Mouse (Mus musculus): ENCODE results near the gene Timm23. TPM values are rescaled to one million over a fixed set of nuclear protein-coding genes. Genes with fewer than 3 reads are reported as not detected.
A peak's percentile ranks its signal among the peaks of the same experiment; 100 is the strongest.

The Timm23 gene
- total RNA-seq, 2 experiments from 2014 or later = 72.7 to 74.1 TPM

- peak; percentile 15 to 34 for DNase-seq (ENCODE audit: low spot score in 2 of 2)
These were observed 36.2 kb downstream of the Timm23 start for GRCm38 (mm10) chr14:32165278-32166061.

GRCm38 (mm10) chr14:32164173-32165051 lies 37.3 kb downstream of the Timm23 start:
- no peak for DNase-seq (ENCODE audit: low spot score in 2 of 2)

GRCm38 (mm10) chr14:32163203-32163888 lies 38.4 kb downstream of the Timm23 start:
- DNase-seq (ENCODE audit: low spot score in 2 of 2) = no peak

GRCm38 (mm10) chr14:32162231-32162630 lies 39.5 kb downstream of the Timm23 start:
- no peak for DNase-seq (ENCODE audit: low spot score in 2 of 2)

- DNase-seq (ENCODE audit: low spot score in 2 of 2) = no peak
These were observed 40.4 kb downstream of the Timm23 start for GRCm38 (mm10) chr14:32161090-32161885.

GRCm38 (mm10) chr14:32160563-32160962 lies 41.1 kb downstream of the Timm23 start:
- DNase-seq (ENCODE audit: low spot score in 2 of 2) = no peak

GRCm38 (mm10) chr14:32159690-32160246 lies 41.9 kb downstream of the Timm23 start, which contains the start of gene Ncoa4:
Ncoa4 (plus strand) TSS chr14:32159865.
- DNase-seq (ENCODE audit: low spot score in 2 of 2) = peak; percentile 96 to 99

GRCm38 (mm10) chr14:32159150-32159670 lies 42.5 kb downstream of the Timm23 start:
- no peak for DNase-seq (ENCODE audit: low spot score in 2 of 2)

- DNase-seq (ENCODE audit: low spot score in 2 of 2) = no peak
These were observed 46.9 kb downstream of the Timm23 start for GRCm38 (mm10) chr14:32154758-32155157.

GRCm38 (mm10) chr14:32153156-32153555 lies 48.5 kb downstream of the Timm23 start:
- DNase-seq (ENCODE audit: low spot score in 2 of 2) = no peak

GRCm38 (mm10) chr14:32152243-32152965 lies 49.3 kb downstream of the Timm23 start:
- no peak for DNase-seq (ENCODE audit: low spot score in 2 of 2)

- DNase-seq (ENCODE audit: low spot score in 2 of 2) = no peak
These were observed 50.8 kb downstream of the Timm23 start for GRCm38 (mm10) chr14:32150872-32151271.

- DNase-seq (ENCODE audit: low spot score in 2 of 2) = no peak
These were observed 55.1 kb downstream of the Timm23 start for GRCm38 (mm10) chr14:32146578-32146977.

GRCm38 (mm10) chr14:32145809-32146511 lies 55.7 kb downstream of the Timm23 start:
- no peak for DNase-seq (ENCODE audit: low spot score in 2 of 2)

GRCm38 (mm10) chr14:32145401-32145800 lies 56.3 kb downstream of the Timm23 start:
- no peak for DNase-seq (ENCODE audit: low spot score in 2 of 2)

GRCm38 (mm10) chr14:32144734-32145133 lies 57.0 kb downstream of the Timm23 start:
- DNase-seq (ENCODE audit: low spot score in 2 of 2) = no peak

GRCm38 (mm10) chr14:32141723-32142122 lies 60.0 kb downstream of the Timm23 start, which contains the start of gene Msmb:
Msmb (plus strand) TSS chr14:32142023.
- no peak for DNase-seq (ENCODE audit: low spot score in 2 of 2)

GRCm38 (mm10) chr14:32140359-32140965 lies 61.2 kb downstream of the Timm23 start:
- DNase-seq (ENCODE audit: low spot score in 2 of 2) = no peak
